Mouse (Mus musculus): ENCODE measurements around the gene Dnajb9. TPM values are rescaled to one million over a fixed set of nuclear protein-coding genes. Genes with fewer than 3 reads are reported as not detected.

The Dnajb9 gene
- polyA plus RNA-seq (2012; rRNA removed) (11.5 and 13.9 TPM in 2 replicates), polyA plus RNA-seq (2014; fragmentation: Nextera tagmentation; extraction: Ambion mirVana) (28.0 and 29.7 TPM in 2 replicates)

DNA sequence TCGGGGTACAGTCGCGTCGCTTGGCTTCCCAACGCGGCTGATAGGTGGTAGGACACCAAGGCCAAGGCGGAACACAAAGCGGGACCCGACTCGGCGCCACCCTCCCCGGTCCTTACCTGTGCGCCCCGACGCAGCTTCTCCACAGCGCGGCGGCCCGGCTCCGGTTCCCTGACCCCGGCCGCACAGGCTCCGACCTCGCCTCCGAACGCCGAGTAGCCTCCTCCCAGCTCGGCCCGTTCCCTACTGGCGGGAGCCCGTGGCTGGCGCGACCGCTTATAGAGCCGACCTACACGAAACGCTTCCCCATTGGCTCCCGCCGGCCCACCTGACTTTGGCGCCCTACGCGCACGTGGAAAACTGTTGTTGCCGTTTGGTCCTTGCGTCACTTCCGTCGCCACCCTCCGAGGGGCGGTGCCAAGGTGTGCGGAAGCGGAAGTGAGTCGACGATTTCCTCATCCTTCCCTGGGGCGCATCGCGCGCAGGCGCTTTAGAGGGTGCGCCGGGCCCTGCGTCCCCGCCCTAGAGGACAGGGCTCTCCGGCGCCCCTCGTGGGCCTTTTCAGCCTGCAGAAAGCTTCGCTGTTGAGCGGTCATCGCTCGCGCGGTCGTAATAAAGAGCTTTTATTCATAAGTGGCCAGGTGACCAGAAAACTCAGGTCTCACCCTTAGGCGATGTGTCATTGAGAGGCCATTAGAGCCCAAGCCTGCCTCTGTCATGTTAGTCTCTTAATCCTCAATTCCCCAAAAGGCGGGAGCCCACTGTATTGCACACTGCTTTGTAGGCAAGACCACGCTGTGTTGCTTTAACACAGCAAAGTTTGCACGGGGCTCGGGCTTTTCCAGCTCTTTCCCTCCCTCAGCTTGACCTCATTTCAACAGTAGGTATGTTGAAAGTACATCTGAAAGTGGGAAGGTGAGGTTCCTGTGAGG, at the start of gene Dnajb9:
Gene Dnajb9, minus strand, starts transcription at position 503 of the 929 bp plus-strand sequence.
- DNase-seq (ENCODE audit: low spot score): peak; percentile 99
- Histone ChIP-seq H3K36me3 (ENCODE audit: control insufficient read depth, insufficient read depth, low read length) (peaks cover 3% of the 10 kb centered on the region; the same call in 1 of the 2 replicates), H3K9me3 (ENCODE audit: control insufficient read depth, low read length) (no peaks in the 10 kb centered on the region), H3K4me1 (ENCODE audit: control insufficient read depth, insufficient read depth, low read length) (peaks cover 4% of the 10 kb centered on the region), H3K9ac (ENCODE audit: low read depth, low read length, severe bottlenecking) (peak within 1 kb of the TSS; percentile 89), H3K27ac (replicated peaks; ENCODE audit: low read depth, low read length) (peak within 1 kb of the TSS; percentile 82), H3K4me2 (replicated peaks; ENCODE audit: low read depth, low read length, severe bottlenecking) (peak within 1 kb of the TSS; percentile 71), H3K27me3 (ENCODE audit: control insufficient read depth, insufficient read depth, low read length) (no peaks in the 10 kb centered on the region), H3K4me3 (replicated peaks; ENCODE audit: low read length) (peak within 1 kb of the TSS; percentile 94)
- WGBS: under 1% methylated on average over 74 of the region's 77 CpGs
- ATAC-seq (ENCODE audit: low FRiP score, low read depth): peak; percentile 98
- peak; percentile 96 for TF ChIP-seq POLR2A (IDR thresholded peaks at IDR 0.05; ENCODE audit: borderline replicate concordance, extremely low read depth, insufficient read depth, insufficient read length)

- WGBS: 83% methylated on average over 9 of the region's 9 CpGs
Measured at GRCm38 (mm10) chr12:44248309-44248977, 38.3 kb upstream of the Dnajb9 start.

DNA sequence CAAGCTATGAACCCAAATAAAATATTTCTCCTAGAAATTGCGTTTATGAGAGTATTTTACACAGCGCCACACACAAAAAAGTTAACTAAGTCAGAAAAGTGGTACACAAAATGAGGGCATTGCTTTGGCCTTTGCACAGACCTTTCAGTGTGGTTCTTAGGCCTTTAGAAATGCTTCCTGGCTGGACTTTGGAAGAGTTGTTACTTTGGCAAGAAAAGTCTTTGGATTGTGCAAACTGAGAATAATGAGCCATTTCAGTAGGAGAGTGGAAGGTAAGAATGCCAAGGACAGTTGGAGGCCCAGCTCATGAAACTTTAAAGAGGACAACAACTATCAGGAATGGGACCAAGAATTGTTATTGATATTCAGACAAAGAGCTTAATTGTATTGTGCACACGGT, 35.6 kb upstream of the Dnajb9 start:
- no peaks in the 10 kb centered on the region for H3K9me3 ChIP-seq (ENCODE audit: control insufficient read depth, low read length)
- WGBS: 91% methylated on average over 3 of the region's 3 CpGs
- H3K4me2 ChIP-seq (replicated peaks; ENCODE audit: low read depth, low read length, severe bottlenecking): no peak overlapping the region
- no peaks in the 10 kb centered on the region for H3K4me1 ChIP-seq (ENCODE audit: control insufficient read depth, insufficient read depth, low read length)
- H3K27me3 ChIP-seq (ENCODE audit: control insufficient read depth, insufficient read depth, low read length): no peaks in the 10 kb centered on the region
- TF ChIP-seq POLR2A (IDR thresholded peaks at IDR 0.05; ENCODE audit: borderline replicate concordance, extremely low read depth, insufficient read depth, insufficient read length): no peak
- no peak overlapping the region for H3K9ac ChIP-seq (ENCODE audit: low read depth, low read length, severe bottlenecking)
- no peaks in the 10 kb centered on the region for H3K36me3 ChIP-seq (ENCODE audit: control insufficient read depth, insufficient read depth, low read length)
- no peak for DNase-seq (ENCODE audit: low spot score)
- no peak overlapping the region for H3K27ac ChIP-seq (replicated peaks; ENCODE audit: low read depth, low read length)
- ATAC-seq (ENCODE audit: low FRiP score, low read depth): no peak
- no peak overlapping the region for H3K4me3 ChIP-seq (replicated peaks; ENCODE audit: low read length)

More at GRCm38 (mm10) chr12:44248309-44248977, 38.3 kb upstream of the Dnajb9 start:
- H3K4me2 ChIP-seq (replicated peaks; ENCODE audit: low read depth, low read length, severe bottlenecking): no peak overlapping the region
- H3K36me3 ChIP-seq (ENCODE audit: control insufficient read depth, insufficient read depth, low read length): no peaks in the 10 kb centered on the region
- ATAC-seq (ENCODE audit: low FRiP score, low read depth) (no peak), DNase-seq (ENCODE audit: low spot score) (no peak)
- TF ChIP-seq POLR2A (IDR thresholded peaks at IDR 0.05; ENCODE audit: borderline replicate concordance, extremely low read depth, insufficient read depth, insufficient read length): no peak
- H3K27me3 ChIP-seq (ENCODE audit: control insufficient read depth, insufficient read depth, low read length): no peaks in the 10 kb centered on the region
- no peaks in the 10 kb centered on the region for H3K4me1 ChIP-seq (ENCODE audit: control insufficient read depth, insufficient read depth, low read length)
- H3K9me3 ChIP-seq (ENCODE audit: control insufficient read depth, low read length): no peaks in the 10 kb centered on the region
- H3K9ac ChIP-seq (ENCODE audit: low read depth, low read length, severe bottlenecking): no peak overlapping the region
- H3K27ac ChIP-seq (replicated peaks; ENCODE audit: low read depth, low read length): no peak overlapping the region
- no peak overlapping the region for H3K4me3 ChIP-seq (replicated peaks; ENCODE audit: low read length)

- Histone ChIP-seq H3K4me2 (replicated peaks; ENCODE audit: low read depth, low read length, severe bottlenecking) (no peak overlapping the region), H3K4me1 (ENCODE audit: control insufficient read depth, insufficient read depth, low read length) (no peaks in the 10 kb centered on the region), H3K27ac (replicated peaks; ENCODE audit: low read depth, low read length) (no peak overlapping the region), H3K27me3 (ENCODE audit: control insufficient read depth, insufficient read depth, low read length) (no peaks in the 10 kb centered on the region), H3K4me3 (replicated peaks; ENCODE audit: low read length) (no peak overlapping the region), H3K36me3 (ENCODE audit: control insufficient read depth, insufficient read depth, low read length) (no peaks in the 10 kb centered on the region), H3K9me3 (ENCODE audit: control insufficient read depth, low read length) (no peaks in the 10 kb centered on the region), H3K9ac (ENCODE audit: low read depth, low read length, severe bottlenecking) (no peak overlapping the region)
- TF ChIP-seq POLR2A (IDR thresholded peaks at IDR 0.05; ENCODE audit: borderline replicate concordance, extremely low read depth, insufficient read depth, insufficient read length): no peak
- no peak for DNase-seq (ENCODE audit: low spot score)
- 87% methylated on average over 4 of the region's 4 CpGs for WGBS
- ATAC-seq (ENCODE audit: low FRiP score, low read depth): no peak
Measured at GRCm38 (mm10) chr12:44242407-44242806, 32.3 kb upstream of the Dnajb9 start.

DNA sequence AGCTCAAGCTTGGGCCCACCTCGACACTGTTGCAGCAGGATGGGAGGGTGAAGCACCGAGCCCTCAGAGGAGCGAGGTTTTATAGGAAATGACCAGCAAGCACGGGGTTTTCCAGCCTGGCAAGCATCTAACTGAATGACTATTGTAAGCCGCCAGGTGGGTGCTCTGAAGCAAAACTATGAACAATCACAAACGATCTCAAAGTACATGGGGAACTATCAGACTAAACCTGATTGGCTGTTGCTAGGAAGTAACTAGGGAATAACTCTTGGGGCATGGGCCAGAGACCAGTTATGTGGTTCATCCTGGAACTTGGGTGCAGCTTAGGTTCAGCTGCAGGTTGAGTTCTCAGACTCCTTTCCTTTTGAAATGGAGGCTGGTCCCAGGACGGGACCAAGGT, 31.0 kb upstream of the Dnajb9 start:
- no peak for TF ChIP-seq POLR2A (IDR thresholded peaks at IDR 0.05; ENCODE audit: borderline replicate concordance, extremely low read depth, insufficient read depth, insufficient read length)
- Histone ChIP-seq H3K36me3 (ENCODE audit: control insufficient read depth, insufficient read depth, low read length) (no peaks in the 10 kb centered on the region), H3K4me3 (replicated peaks; ENCODE audit: low read length) (no peak overlapping the region), H3K27me3 (ENCODE audit: control insufficient read depth, insufficient read depth, low read length) (no peaks in the 10 kb centered on the region), H3K4me1 (ENCODE audit: control insufficient read depth, insufficient read depth, low read length) (no peaks in the 10 kb centered on the region), H3K9me3 (ENCODE audit: control insufficient read depth, low read length) (no peaks in the 10 kb centered on the region), H3K27ac (replicated peaks; ENCODE audit: low read depth, low read length) (no peak overlapping the region), H3K4me2 (replicated peaks; ENCODE audit: low read depth, low read length, severe bottlenecking) (no peak overlapping the region), H3K9ac (ENCODE audit: low read depth, low read length, severe bottlenecking) (no peak overlapping the region)
- WGBS: 70% methylated on average over 7 of the region's 7 CpGs
- ATAC-seq (ENCODE audit: low FRiP score, low read depth): no peak
- no peak for DNase-seq (ENCODE audit: low spot score)

All from limb, embryonic 14.5 days (tissue).